Mouse (Mus musculus) MEL (cell line): Measurements from ENCODE around the gene Gm1113. TPM values are rescaled to one million over a fixed set of nuclear protein-coding genes. Genes with fewer than 3 reads are reported as not detected.

Experiments used
- DNase-seq: peaks from one replicate; pipeline ENCODE4 v3.0.0; 2011; ENCODE audit warnings: low read depth, low spot score
- H3K27ac ChIP-seq: 2 replicates; pipeline ENCODE4 v1.5.1; 2012; ENCODE audit warnings: low read depth, mild to moderate bottlenecking, control low read depth, low read length, moderate library complexity; ENCODE audit not compliant: control insufficient read depth
- H3K27me3 ChIP-seq, 2 experiments: fragments of 150-350 bp in 1 of 2; sonication (generic) in 1 of 2; 2 replicates each; pipeline ENCODE4 v1.6.1; 2012; ENCODE audit warnings: low read length in 2 of 2, mild to moderate bottlenecking in 2 of 2, improper control_type of control experiment in 1 of 2, moderate library complexity in 1 of 2; ENCODE audit not compliant: insufficient read depth in 2 of 2, control insufficient read depth in 1 of 2
- H3K36me3 ChIP-seq, 2 experiments: 2 replicates each; pipeline ENCODE4 v1.6.1; 2012 to 2014; ENCODE audit warnings: low read length in 2 of 2, improper control_type of control experiment in 1 of 2, inconsistent platforms in 1 of 2, mild to moderate bottlenecking in 1 of 2; ENCODE audit not compliant: insufficient read depth in 2 of 2, control insufficient read depth in 1 of 2
- H3K4me1 ChIP-seq, 2 experiments: fragments of 150-350 bp in 1 of 2; sonication (generic) in 1 of 2; 2 replicates each; pipeline ENCODE4 v1.6.1; 2012; ENCODE audit warnings: low read length in 2 of 2, improper control_type of control experiment in 1 of 2, mild to moderate bottlenecking in 1 of 2; ENCODE audit not compliant: insufficient read depth in 2 of 2, control insufficient read depth in 1 of 2
- H3K4me3 ChIP-seq, 2 experiments: fragments of 150-350 bp in 1 of 2; sonication (generic) in 1 of 2; 2 replicates each; pipeline ENCODE4 v1.5.1; 2012; ENCODE audit warnings: low read depth in 2 of 2, low read length in 2 of 2, mild to moderate bottlenecking in 2 of 2, moderate library complexity in 2 of 2, control low read depth in 1 of 2, improper control_type of control experiment in 1 of 2; ENCODE audit not compliant: control insufficient read depth in 1 of 2, insufficient read depth in 1 of 2
- H3K79me2 ChIP-seq: 2 replicates; pipeline ENCODE4 v1.6.1; 2012; ENCODE audit warnings: mild to moderate bottlenecking, low read length, moderate library complexity; ENCODE audit not compliant: control insufficient read depth, poor library complexity, insufficient read depth
- H3K9ac ChIP-seq: 2 replicates; pipeline ENCODE4 v1.6.1; 2012; ENCODE audit warnings: low read depth, mild to moderate bottlenecking, control low read depth, low read length, moderate library complexity; ENCODE audit not compliant: control insufficient read depth, poor library complexity, severe bottlenecking
- H3K9me3 ChIP-seq: fragments of 150-350 bp; sonication (generic); replicated peaks from 2 replicates; pipeline ENCODE4 v1.6.1; 2012; ENCODE audit warnings: mild to moderate bottlenecking, low read length, improper control_type of control experiment, moderate library complexity; ENCODE audit not compliant: insufficient read depth
- CTCF ChIP-seq, 3 experiments: IDR thresholded peaks in 2 of 3; conservative IDR thresholded peaks in 1 of 3; 2 replicates each; pipeline ENCODE4 v1.5.1; 2011 to 2012; ENCODE audit warnings: low read length in 3 of 3, low read depth in 2 of 3, mild to moderate bottlenecking in 2 of 3, improper control_type of control experiment in 1 of 3, inconsistent platforms in 1 of 3, mixed read lengths in 1 of 3, moderate library complexity in 1 of 3; ENCODE audit not compliant: control insufficient read depth in 1 of 3, insufficient read depth in 1 of 3, poor library complexity in 1 of 3, severe bottlenecking in 1 of 3
- E2F4 ChIP-seq: IDR thresholded peaks from 2 replicates; pipeline ENCODE4 v1.6.1; 2011; ENCODE audit warnings: low read depth, low read length, improper control_type of control experiment, borderline replicate concordance
- ELF1 ChIP-seq: IDR thresholded peaks from 2 replicates; pipeline ENCODE4 v1.6.1; 2014; ENCODE audit warnings: low read depth, mild to moderate bottlenecking, inconsistent platforms, low read length, improper control_type of control experiment, moderate library complexity
- EP300 ChIP-seq, 2 experiments: IDR thresholded peaks; 2 replicates each; pipeline ENCODE4 v1.6.1; 2011; ENCODE audit warnings: improper control_type of control experiment in 2 of 2, low read length in 2 of 2, low read depth in 1 of 2, mild to moderate bottlenecking in 1 of 2
- ETS1 ChIP-seq: IDR thresholded peaks from 2 replicates; pipeline ENCODE4 v1.6.1; 2012; ENCODE audit warnings: low read depth, mild to moderate bottlenecking, inconsistent platforms, low read length, improper control_type of control experiment, moderate library complexity
- HCFC1 ChIP-seq: IDR thresholded peaks from 2 replicates; pipeline ENCODE4 v1.6.1; 2012; ENCODE audit warnings: low read depth, mild to moderate bottlenecking, inconsistent platforms, low read length, improper control_type of control experiment, moderate library complexity
- KAT2A ChIP-seq: conservative IDR thresholded peaks from 2 replicates; pipeline ENCODE4 v1.6.1; 2012; ENCODE audit warnings: low read depth, low read length, improper control_type of control experiment, inconsistent platforms
- MAX ChIP-seq: IDR thresholded peaks from 2 replicates; pipeline ENCODE4 v1.6.1; 2011; ENCODE audit warnings: low read length, improper control_type of control experiment
- MXI1 ChIP-seq: IDR thresholded peaks from 2 replicates; pipeline ENCODE4 v1.6.1; 2011; ENCODE audit warnings: mild to moderate bottlenecking, low read depth, low read length, improper control_type of control experiment
- NELFE ChIP-seq: IDR thresholded peaks from 2 replicates; pipeline ENCODE4 v1.6.1; 2011; ENCODE audit warnings: low read depth, low read length, improper control_type of control experiment
- POLR2A ChIP-seq, 2 experiments: IDR thresholded peaks; 2 replicates each; pipeline ENCODE4 v1.6.1; 2011 to 2012; ENCODE audit warnings: low read length in 2 of 2, mild to moderate bottlenecking in 2 of 2, control low read depth in 1 of 2, improper control_type of control experiment in 1 of 2, low read depth in 1 of 2, moderate library complexity in 1 of 2; ENCODE audit not compliant: control insufficient read depth in 1 of 2, insufficient read depth in 1 of 2, poor library complexity in 1 of 2
- POLR2AphosphoS2 ChIP-seq: IDR thresholded peaks from 2 replicates; pipeline ENCODE4 v1.6.1; 2011; ENCODE audit warnings: low read length, improper control_type of control experiment
- POLR2AphosphoS5 ChIP-seq: IDR thresholded peaks from 2 replicates; pipeline ENCODE4 v1.6.1; 2012; ENCODE audit warnings: low read depth, borderline replicate concordance, mild to moderate bottlenecking, inconsistent platforms, low read length, moderate library complexity, mixed read lengths
- SIN3A ChIP-seq: IDR thresholded peaks from 2 replicates; pipeline ENCODE4 v1.6.1; 2012; ENCODE audit warnings: low read length, improper control_type of control experiment, inconsistent platforms
- TAL1 ChIP-seq: IDR thresholded peaks from 2 replicates; pipeline ENCODE4 v1.6.1; 2012; ENCODE audit warnings: mild to moderate bottlenecking, inconsistent platforms, low read length, moderate library complexity, mixed read lengths
- TCF12 ChIP-seq: IDR thresholded peaks from 2 replicates; pipeline ENCODE4 v1.6.1; 2014; ENCODE audit warnings: low read depth, mild to moderate bottlenecking, inconsistent platforms, low read length, improper control_type of control experiment, moderate library complexity
- USF2 ChIP-seq, 2 experiments: IDR thresholded peaks; 2 replicates each; pipeline ENCODE4 v1.6.1; 2011 to 2012; ENCODE audit warnings: improper control_type of control experiment in 2 of 2, low read length in 2 of 2, borderline replicate concordance in 1 of 2, inconsistent platforms in 1 of 2, low read depth in 1 of 2, mild to moderate bottlenecking in 1 of 2; ENCODE audit not compliant: insufficient read depth in 1 of 2
- ZMIZ1 ChIP-seq: IDR thresholded peaks from 2 replicates; pipeline ENCODE4 v1.6.1; 2012; ENCODE audit warnings: low read depth, mild to moderate bottlenecking, inconsistent platforms, low read length, improper control_type of control experiment, moderate library complexity
- ZNF384 ChIP-seq: IDR thresholded peaks from 2 replicates; pipeline ENCODE4 v1.6.1; 2012; ENCODE audit warnings: low read depth, mild to moderate bottlenecking, inconsistent platforms, low read length, improper control_type of control experiment
- polyA plus RNA-seq, 2 experiments: library from polyadenylated mRNA; stranded (reverse) in 1 of 2; unstranded in 1 of 2; fragments of >175 nt in 1 of 2; fragments of >200 nt in 1 of 2; gene quantifications; 2 replicates each; pipeline versions ENCODE4 v1.2.1 to v1.2.4; 2012; ENCODE audit warnings: low replicate concordance in 2 of 2, low read depth in 1 of 2; ENCODE audit not compliant: insufficient read length in 2 of 2, insufficient read depth in 1 of 2, missing spikeins in 1 of 2
- total RNA-seq: library from RNA; depleted of rRNA; stranded (reverse); fragments of 300-350 nt; gene quantifications from 2 replicates; pipeline ENCODE4 v1.2.3, GENCODE M21; 2012

Gm1113 gene
- total and polyA plus RNA-seq, 3 experiments, result not detected

DNA sequence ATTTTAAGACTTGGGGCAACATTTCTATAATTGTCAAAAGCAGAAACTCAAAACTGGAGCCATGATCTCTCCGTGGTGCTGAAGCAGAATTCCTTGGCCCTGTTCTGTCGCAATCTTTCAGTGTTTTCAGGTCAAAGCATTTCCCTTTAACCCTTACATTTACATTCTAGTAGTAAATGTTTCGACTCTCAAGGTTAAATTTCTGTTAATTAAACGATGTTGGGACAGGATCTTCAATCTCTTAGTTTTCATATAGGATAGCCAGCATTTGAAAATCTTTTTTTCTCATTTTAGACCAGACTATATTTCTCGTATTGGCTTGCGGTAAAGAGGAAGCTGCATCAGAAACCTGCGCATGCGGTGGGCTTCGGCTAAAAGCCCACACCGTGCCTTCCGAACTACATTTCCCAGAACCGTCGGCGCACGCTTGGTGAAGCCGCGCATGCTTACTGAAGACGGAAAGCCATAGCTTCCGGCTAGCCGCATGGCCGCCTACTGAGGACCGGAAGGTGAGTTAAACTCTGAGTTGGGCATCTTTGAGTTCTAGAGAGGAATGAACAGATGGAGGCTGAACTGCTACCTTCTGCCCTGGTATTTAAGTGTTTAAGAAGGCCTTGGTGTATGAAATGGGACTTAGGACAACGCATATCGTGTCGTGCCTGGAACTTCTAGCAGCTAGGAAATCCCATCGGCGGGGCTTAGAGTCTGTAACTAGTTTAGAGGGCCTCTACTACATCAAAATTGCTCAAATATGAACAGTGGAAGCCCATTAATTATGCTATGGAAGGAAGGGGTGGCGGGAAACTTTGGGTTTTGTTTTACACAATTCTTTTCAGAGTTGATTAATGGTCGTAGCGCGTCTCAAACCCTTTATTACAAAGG, 41.2 kb upstream of the Gm1113 start (continued):
- TF ChIP-seq ETS1 (0 out of 2 replicates have a peak, but pooled peaks have one; percentile 13), NELFE (peak; percentile 92), ELF1 (peak; percentile 93), EP300 (IDR thresholded peaks at IDR 0.05; ENCODE audit: low read depth in 1 of 2, low read length in 2 of 2) (no peak)

GRCm38 (mm10) chr9:35558257-35559008, 40.4 kb upstream of the Gm1113 start, which contains the start of the genes Ddx25 and Pus3:
Ddx25 (minus strand) TSS chr9:35558528.
Pus3 (plus strand) TSS chr9:35558595.
- Histone ChIP-seq H3K4me3 (peak within 1 kb of the TSS; percentile 64 to 92), H3K27me3 (peaks cover 0 to 11% of the 10 kb centered on the region in 2 experiments; a peak in 3 of 4 replicates), H3K9me3 (no peaks in the 10 kb centered on the region), H3K27ac (peak within 1 kb of the TSS; percentile 56), H3K79me2 (peaks cover 20% of the 10 kb centered on the region), H3K4me1 (peaks cover 0 to 11% of the 10 kb centered on the region in 2 experiments; a peak in 3 of 4 replicates), H3K9ac (peak within 1 kb of the TSS; percentile 64), H3K36me3 (peaks cover 9 to 24% of the 10 kb centered on the region in 2 experiments)
- TF ChIP-seq TCF12 (no peak), TAL1 (no peak), ZNF384 (no peak), ETS1 (no peak), E2F4 (no peak), POLR2AphosphoS2 (no peak), MAX (no peak), POLR2A (IDR thresholded peaks at IDR 0.05; ENCODE audit: control insufficient read depth in 1 of 2, insufficient read depth in 1 of 2, low read depth in 1 of 2, low read length in 2 of 2, poor library complexity in 1 of 2) (no peak), KAT2A (no peak), SIN3A (no peak), USF2 (IDR thresholded peaks at IDR 0.05; ENCODE audit: borderline replicate concordance in 1 of 2, insufficient read depth in 1 of 2, low read depth in 1 of 2, low read length in 2 of 2) (no peak)
- no peak for DNase-seq

GRCm38 (mm10) chr9:35556494-35557102, 38.5 kb upstream of the Gm1113 start:
- Histone ChIP-seq H3K9me3 (no peaks in the 10 kb centered on the region), H3K27ac (no peak overlapping the region), H3K79me2 (peaks cover 14% of the 10 kb centered on the region), H3K36me3 (peaks cover 4 to 18% of the 10 kb centered on the region in 2 experiments; a peak in 3 of 4 replicates), H3K9ac (no peak overlapping the region), H3K27me3 (peaks cover 0 to 11% of the 10 kb centered on the region in 2 experiments), H3K4me1 (peaks cover 0 to 9% of the 10 kb centered on the region in 2 experiments; a peak in 2 of 4 replicates), H3K4me3 (no peak overlapping the region)
- no peak for TF ChIP-seq ZNF384
- no peak for TF ChIP-seq CTCF (IDR thresholded peaks at IDR 0.05 in 2 of 3, conservative IDR thresholded peaks at IDR 0.05 in 1 of 3; ENCODE audit: control insufficient read depth in 1 of 3, insufficient read depth in 1 of 3, low read depth in 2 of 3, low read length in 3 of 3, poor library complexity in 1 of 3, severe bottlenecking in 1 of 3)
- TF ChIP-seq HCFC1, result no peak
- no peak for TF ChIP-seq MXI1
- TF ChIP-seq ZMIZ1, result no peak
- TF ChIP-seq POLR2AphosphoS5, result no peak
- DNase-seq, result no peak
